Mouse (Mus musculus) layer of hippocampus, adult 8-10 months (tissue): ENCODE measurements around the gene Sarnp. TPM values are rescaled to one million over a fixed set of nuclear protein-coding genes. Genes with fewer than 3 reads are reported as not detected.
"Not testable (repeated sequence)": the region's sequence is repeated elsewhere in the genome, so short reads cannot be mapped to it uniquely, and the experiment has no call there.

Source experiments
- DNase-seq, 2 experiments: peaks; one replicate each; pipeline ENCODE4 v3.0.0; 2022; ENCODE audit warnings: low spot score in 2 of 2
- total RNA-seq, 4 experiments: library from RNA; stranded (reverse); gene quantifications; 2 replicates each; pipeline ENCODE4 v1.2.4; 2022

Sarnp gene
- total RNA-seq, 4 experiments from 2014 or later: 32.7 to 41.2 (median 35.1) TPM

DNA sequence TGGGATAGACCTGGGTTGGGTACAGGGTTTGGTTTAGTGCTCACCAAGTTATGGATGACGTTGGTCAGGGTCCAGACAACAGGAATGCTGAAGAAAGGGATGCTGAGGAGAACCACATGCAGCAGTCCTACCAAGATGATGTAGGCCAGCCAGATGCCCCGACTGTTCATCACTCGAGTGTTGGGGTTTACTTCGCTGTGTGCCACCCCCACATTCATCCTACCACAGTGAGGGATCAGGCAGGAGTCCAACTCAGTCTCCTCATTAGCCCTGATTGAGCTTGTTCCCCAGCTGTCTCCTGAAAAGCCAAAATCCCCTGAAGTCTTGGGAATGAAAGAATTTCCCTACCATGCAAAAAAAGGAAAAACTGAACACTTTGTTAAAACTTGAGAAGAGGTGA, 3.1 kb downstream of the Sarnp start:
- peak; percentile 42 for DNase-seq

DNA sequence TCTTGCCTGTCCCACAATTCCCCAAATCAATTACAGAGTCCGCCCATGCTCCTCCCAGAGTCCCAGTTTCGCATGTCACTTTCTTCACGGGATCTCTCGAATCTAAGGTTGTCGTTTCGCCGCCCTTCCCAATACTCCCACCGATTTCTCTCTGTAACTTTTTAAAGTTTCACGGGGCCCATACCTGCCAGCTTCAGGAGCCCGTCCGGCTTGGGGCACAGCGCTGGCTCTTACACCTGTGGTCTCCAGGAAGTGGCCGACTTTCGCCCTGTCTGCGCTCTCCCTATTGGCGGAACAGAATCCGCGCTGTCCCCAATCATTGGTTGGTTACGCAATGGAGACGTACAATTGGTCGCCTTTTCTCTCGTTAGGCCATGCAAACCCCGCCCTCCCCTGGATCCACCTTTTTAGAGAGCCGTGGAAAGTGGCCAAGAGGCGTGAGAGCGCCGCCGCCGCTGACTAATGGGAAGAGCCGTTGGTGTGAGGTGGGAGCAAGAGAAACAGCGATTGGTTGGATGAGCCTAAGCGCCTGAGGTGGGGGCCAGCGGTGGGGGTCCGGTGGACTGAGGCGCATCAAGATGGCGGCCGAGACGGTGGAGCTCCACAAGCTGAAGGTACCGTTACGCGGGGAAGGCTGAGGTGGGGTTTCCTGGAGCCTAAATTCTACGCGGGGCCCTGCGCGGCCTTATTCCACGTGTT, 4.4 kb downstream of the Sarnp start, which contains the start of gene Ormdl2:
Ormdl2 (minus strand) TSS at position 288 of the 699 bp plus-strand sequence.
- DNase-seq: peak; percentile 99

DNA sequence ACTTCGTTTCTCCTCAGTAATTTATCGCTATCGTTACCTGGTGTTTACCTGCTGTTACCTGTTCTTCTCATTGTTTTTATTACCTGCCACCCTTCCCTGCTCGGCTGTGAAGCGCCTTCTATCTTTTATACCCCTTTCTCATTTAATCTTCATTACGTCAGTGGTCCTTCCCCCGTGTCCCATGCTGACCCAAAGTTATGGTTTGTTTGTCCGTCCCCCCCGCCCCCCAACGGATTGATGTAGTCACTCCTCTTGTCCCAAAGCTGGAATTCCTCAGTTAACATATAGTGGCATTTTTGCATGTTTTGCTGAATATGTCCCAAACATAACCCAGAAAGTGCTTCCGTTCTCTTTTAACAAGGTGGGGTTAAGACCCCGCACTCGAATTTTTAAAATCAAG, 5.0 kb downstream of the Sarnp start:
- no peak for DNase-seq

DNA sequence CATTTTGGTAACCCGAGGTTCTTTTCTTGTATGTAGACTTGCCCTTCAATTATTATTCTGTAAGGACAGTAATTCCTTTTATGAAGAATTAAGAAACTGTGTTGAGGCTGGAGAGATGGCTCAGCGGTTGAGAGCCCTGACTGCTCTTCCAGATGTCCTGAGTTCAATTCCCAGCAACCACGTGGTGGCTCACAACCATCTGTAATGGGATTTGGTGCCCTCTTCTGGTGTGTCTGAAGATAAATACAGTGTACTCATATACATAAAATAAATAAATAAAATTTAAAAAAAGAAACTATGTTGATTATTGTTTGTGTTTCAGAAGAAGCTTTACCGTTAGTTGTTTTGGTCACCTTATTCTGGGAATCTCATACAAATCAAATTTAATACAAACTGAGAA, 6.0 kb downstream of the Sarnp start:
- not testable (repeated sequence) for DNase-seq

DNA sequence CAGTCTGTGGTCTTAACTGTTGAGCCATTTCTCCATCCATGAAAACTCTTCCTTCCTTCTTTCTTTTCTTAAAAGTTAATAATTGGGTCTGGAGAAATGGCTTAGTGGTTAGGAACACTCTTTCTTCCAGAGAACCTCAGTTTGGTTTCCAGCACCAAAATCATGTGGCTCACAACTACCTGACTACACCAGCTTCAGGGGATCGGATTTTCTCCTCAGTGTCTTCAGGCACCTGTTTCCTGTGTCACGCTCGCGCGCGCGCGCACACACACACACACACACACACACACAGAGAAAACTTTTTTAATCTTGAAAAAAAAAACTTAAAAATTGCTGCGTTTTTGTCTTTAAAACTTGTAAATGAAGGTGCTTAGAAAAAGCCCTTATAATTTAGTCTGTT, 6.7 kb downstream of the Sarnp start:
- no peak for DNase-seq

DNA sequence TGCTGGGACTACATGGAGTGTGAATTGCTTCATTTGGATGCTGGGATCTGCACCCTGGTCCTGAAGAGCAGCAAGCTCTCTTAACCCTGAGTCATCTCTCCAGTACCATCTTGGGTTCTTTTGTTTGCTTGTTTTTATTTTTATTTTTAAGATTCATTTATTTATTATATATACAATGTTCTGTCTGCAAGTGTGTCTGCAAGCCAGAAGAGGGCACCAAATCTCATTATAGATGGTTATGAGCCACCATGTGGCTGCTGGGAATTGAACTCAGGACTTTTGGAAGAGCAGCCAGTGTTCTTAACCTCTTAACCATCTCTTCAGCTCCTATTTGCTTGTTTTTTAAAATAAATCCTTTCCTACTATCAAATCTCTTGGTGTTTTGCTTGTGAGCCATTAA, 20.3 kb downstream of the Sarnp start:
- DNase-seq: no peak

DNA sequence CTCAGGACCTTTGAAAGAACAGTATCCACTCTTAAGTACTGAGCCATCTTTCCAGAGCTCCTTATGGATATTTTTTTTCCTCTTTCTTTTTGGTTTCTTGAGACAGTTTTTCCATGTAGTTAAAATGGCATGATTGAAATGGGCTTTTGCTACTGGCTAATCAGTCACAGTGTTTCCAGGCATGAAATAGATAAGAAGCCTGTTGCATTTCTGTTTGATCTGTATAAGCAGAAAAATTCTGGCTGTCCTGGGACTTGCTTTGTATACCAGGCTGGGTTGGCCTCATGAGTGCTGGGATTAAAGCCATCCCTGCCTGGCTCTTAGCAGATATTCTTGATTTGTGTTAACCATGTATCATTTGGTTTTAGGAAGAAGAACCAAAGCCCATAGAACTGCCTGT, 22.3 kb downstream of the Sarnp start:
- no peak for DNase-seq

DNA sequence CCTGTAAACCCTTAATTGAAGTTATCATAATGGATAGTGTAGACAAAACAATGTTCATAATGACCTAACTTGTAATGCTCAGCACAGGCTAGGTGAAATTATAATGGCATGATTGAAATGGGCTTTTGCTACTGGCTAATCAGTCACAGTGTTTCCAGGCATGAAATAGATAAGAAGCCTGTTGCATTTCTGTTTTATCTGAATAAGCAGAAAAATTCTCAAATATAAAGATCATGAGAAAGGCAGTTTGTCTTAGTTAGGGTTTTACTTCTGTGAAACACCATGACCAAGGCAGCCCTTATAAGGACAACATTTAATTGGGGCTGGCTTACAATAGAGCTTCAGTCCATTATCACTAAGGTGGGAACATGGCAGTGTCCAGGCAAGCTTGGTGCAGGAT, 23.5 kb downstream of the Sarnp start:
- no peak for DNase-seq

DNA sequence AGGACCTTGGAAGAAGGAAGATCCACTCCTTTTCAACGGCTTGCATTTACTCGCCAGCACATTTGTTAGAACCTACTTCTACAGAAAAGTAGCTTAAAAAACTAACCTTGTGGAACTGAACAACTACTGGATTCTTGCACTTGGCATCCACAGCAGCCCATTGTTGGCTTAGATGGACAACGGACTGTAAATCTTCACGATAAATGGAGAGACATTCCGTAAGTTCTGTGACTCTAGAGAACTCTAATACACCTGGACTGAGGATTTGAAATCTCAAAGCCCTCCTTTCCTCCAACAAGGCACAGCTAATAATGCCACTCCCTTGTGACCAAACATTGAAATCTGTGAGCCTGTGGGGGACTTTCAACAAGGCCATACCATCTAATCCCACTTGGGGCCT, 26.1 kb downstream of the Sarnp start:
- no peak for DNase-seq

DNA sequence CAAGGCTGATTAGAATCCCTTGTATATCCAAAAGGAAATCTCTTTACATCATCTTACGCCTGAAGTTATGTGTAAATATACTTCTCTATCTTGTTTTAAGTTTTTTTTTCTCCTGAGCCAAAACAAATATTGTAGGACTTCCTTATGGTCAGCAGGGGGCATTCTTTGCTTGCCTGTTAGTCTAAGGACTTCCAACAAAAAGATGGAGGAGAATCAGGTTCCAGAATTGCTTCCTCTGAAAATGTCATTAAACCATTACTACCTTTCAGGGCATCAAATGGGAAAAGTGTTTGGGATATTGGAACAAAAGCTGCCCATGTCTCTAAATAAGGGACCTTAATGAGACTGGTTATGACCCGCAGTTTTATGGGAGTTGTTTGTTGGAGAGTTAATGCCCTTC, 28.4 kb downstream of the Sarnp start:
- no peak for DNase-seq

DNA sequence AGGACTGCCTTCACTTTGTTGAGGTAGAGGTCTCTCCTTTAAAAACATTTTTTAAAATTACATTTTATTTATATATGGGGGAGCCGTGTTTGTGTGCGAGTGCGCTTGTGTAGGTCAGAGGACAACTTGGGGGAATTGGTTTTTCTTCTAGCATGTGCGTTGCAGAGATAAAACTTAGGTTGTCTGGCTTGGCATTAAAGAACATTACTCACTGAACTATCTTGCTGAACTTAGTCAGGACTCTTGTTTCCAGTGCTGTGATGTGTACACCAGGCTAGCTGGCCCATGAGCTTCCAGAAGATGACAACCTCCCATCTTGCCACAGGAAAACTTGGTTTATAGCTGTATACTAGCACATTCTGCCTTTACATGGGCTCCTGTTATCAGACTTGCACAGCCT, 29.5 kb downstream of the Sarnp start:
- no peak for DNase-seq

DNA sequence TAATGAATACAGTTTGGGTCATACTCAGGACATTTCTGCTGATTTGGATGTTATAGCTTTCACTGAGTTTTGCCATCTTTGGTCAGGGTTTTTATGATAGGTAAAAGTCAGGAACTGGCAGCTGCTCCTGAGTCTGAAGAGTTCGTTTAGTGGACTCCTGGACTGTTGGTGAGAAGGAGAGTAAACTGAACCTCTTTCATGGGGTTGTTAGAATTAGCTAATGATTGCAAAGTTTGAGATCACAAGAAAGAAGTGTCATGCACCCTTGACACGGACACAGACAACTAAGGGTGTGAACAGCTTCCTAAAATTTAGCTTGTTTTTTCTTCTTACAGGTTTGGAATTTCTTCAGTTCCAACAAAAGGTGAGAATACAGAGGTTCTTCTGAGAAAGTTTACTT, 31.3 kb downstream of the Sarnp start:
- DNase-seq: no peak

DNA sequence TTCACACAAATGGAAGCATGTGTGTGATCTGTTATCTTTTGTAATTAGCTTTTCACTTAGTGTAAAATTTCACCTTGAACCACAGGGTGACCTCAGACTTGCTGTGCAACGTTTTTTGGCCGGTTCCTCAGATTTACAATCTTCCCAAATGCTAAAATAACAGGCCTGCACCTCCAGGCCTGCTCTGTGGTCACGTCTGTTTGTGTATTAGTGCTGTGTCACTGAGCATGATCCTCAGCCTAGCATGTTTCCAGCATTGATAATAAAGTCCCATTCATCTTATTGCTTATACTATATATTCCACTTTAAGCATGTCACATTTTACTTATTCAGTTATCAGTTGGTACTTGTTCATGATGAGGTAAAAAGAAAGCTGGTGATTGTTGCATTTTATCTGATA, 33.2 kb downstream of the Sarnp start:
- DNase-seq: no peak

DNA sequence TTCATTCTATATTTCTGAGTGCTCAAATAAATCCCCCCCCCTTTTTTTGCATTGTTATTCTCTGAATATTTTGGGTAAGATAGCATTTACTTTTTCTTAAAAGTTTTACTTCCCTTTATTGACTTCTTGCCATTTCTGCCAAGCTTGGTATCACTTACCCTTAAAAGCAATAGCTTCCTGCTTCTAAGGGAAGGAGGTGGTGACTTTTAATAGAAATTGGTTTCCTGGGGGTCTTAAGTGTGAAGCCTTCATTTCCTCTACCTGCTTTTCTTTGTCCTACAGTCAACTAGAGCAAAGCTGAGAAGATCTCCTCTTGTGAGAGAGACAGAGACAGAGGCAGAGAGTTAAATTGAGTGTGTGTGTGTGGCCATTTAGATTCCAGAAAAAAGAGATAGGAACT, 44.0 kb downstream of the Sarnp start:
- DNase-seq: no peak

DNA sequence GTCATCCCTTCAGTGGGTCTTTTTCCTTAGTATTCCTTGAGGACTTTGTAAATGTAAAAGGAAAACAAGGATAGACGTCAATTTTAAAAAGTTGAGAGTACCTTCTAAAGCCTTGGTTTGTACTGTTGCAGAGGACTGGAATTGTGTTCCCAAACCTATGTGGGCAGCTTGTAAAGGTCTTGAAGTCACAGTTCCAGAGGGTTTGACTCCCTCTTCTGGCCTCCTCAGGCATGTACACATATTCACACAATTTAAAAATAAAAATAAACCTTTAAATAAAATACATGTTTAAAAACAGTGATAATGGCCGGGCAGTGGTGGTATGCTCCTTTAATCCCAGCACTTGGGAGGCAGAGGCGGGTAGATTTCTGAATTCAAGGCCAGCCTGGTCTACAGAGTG, 48.9 kb downstream of the Sarnp start:
- no peak for DNase-seq

DNA sequence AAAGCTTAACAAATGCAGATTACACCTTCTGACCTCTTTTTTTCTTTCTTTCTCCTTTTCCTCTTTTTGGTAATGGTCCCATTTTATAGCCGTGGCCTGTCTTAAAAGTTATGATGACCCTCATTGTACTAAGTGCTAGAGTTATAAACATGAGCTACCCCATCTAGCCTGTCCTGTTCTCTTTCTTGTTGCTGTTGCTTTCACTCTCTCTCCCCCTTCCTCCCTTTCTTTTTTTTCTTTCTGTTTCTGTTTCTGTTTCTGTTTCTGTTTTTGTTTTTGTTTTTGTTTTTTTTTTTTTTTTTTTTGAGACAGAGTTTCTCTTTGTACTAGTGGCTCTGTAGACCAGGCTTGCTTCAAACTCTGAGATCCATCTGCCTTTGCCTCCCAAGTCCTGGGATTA, 49.4 kb downstream of the Sarnp start:
- DNase-seq: no peak

DNA sequence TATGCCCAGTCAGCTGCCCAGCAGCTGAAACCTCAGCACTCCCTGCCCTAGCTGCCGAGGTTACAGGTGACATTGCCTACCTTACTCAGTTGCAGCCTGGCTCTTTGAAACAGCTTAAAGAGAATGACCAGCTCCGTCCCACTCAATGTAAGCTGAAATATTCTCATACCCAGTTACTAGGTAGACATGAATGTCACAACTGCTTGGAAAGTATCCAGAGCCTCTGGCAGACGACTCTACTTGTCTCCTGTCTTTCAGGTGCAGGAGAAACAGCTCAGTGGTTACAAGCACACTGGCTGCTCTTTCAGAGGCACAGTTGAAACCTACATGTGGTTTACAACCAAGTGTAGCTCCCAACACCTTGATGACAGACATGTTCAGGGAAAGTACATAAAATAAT, 53.2 kb downstream of the Sarnp start:
- DNase-seq: no peak

DNA sequence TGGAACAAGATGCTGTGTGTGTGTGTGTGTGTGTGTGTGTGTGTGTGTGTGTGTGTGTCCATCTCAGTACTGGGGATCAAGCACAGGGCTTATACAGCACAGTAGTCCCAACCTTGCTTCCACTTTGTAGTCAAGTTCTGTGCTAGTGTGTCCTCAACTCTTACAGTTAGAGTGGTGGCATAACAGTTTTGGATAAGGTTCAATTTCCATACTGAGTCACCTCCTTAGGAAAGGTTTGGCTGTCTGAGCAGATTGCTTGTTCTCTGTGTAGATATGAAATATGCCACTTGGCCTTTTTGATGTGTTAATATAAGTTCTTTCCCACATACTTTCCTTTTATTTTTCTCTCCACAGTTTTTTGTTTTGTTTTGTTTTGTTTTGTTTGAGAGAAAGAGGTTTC, 61.2 kb downstream of the Sarnp start:
- no peak for DNase-seq

DNA sequence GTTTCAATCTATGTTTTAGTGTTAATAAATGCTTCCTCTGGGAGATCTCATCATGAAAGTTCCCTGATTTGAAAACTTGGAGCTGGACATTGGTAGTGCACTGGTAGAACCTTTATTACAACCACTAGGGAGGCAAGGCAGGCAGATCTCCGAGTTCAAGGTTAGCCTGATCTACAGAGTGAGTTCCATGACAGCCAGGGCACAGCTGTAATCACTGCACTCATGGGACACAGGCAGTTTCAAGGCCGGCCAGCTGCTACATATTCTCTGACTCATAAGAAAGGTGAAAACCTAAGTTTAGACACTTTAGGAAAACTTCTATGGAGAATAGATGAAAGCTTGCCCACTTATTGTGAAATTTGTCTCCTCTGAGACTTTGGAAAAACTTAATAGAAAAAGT, 61.7 kb downstream of the Sarnp start:
- DNase-seq: no peak

DNA sequence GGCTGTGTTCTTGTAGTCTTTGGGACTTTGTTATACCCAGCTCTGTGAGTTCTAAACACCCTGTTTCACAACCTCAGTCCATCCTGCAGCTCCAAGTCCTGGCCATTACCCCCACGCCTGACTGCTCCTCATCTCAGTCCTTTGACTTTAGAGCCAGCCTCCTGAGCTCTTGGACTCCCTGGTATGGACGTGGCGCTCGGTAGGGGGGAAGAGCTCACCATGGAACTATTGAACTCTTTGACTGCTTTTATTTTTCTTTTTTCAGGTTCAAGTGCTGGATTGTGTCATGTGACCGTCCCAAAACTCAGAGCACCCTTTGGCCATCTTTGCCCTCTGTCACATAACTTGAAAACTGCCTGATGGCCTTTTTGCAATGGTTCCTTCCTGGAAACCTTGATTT, 64.9 kb downstream of the Sarnp start:
- no peak for DNase-seq

DNA sequence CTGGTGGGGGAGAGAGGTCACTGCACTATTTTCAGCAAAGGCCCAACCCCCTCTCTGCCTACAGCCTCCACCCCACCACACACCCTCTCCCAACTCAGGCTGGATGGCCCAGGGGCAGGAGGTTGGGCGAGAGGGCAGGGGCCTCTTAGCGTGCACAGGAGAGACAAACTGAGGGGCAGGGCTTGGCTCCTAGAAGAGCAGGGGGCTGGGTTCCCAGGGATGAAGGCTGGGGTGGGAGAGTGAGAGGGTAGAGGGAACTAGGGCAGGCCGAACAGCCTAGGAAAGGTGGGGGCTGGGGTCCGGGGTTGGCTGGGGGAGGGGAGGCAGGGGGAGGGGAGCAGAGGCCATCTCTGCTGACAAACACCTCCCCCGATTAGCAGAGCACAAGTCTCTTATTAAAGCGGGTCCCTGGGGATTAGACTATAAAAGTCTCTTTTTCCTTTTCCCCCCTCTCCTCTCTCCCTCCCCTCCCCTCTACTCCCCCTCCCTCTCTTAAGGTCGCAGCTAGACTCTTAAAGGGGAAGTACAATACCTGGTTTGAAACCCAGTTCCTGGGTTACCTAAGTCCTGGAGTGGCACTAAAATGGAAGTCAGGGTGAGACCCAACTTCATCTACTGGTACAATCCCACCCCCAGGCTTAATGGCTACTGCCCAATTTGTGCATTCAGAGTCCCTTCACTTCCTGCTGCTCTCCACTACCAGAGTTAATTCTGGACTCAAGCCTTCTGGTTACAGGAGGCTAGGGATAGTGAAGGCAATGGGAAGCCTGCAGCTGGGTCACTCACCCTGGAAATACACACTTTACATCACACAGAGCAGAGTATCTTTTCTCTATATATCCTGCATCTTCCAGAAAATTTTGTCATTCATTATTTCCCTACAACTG, 72.1 kb downstream of the Sarnp start:
- no peak for DNase-seq

DNA sequence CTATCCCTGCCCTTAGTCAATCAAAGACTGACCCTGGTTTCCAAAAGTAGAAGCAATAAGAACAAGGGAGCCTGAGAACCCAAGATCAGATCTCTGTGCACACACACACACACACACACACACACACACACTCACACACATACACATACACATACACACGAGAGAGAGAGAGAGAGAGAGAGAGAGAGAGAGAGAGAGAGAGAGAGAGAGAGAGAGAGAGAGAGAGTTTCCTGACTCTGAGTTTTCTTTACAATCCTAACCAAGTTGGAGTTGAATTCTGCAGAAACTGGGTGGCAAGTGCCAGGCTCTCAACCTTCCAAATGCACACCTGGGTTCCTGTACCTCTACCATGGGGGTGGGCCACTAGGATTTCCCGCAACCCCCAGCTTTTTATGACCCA, 72.7 kb downstream of the Sarnp start:
- no peak for DNase-seq
